Mouse (Mus musculus) common myeloid progenitor, adult 5-6 weeks (primary cell): ENCODE results near the gene Lgals3bp. TPM values are rescaled to one million over a fixed set of nuclear protein-coding genes. Genes with fewer than 3 reads are reported as not detected.

ENCODE experiments used
- ATAC-seq: replicated peaks from 2 replicates; pipeline ENCODE4 v1.8.0; 2016; ENCODE audit warnings: low read depth, mild to moderate bottlenecking, moderate TSS enrichment, inconsistent platforms; ENCODE audit not compliant: poor library complexity, severe bottlenecking
- total RNA-seq: library from RNA; stranded (forward); fragments of 200-1000, 187-1606 nt; gene quantifications from 2 replicates; pipeline ENCODE4 v1.2.3, GENCODE M21; 2017

Gene Lgals3bp
- 107 and 108 TPM in 2 replicates for total RNA-seq

DNA sequence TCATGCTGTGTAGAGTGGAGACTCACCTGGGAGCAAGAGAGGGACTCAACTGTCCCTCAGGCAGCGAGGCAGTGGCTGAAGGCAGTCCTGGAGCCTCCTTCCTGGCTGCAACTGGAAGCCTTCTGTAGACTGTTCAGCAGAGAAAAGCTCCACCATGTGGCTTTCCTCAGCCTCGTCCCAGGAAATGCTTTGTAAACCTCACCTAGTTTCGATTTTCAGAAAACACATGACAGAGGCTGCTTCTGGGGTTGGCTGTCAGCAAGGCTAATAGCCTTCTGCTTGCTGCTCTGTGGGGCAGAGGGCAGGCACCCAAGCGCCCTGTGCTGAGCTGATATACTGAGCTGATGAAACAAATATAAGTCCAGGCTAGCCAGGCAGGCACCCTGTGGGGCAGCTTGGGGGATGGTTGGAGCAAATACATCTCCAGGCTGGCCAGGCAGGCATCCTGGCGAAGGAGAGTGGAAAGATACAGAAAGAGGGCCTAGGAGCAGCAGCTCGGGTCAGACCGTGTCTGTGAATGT is at the start of gene Lgals3bp:
Gene Lgals3bp (minus strand): TSS at position 333 of the 521 bp plus-strand sequence.
- peak; percentile 77 for ATAC-seq

GRCm38 (mm10) chr11:118451211-118451610 is 49.3 kb upstream of the Lgals3bp start:
- no peak for ATAC-seq

DNA sequence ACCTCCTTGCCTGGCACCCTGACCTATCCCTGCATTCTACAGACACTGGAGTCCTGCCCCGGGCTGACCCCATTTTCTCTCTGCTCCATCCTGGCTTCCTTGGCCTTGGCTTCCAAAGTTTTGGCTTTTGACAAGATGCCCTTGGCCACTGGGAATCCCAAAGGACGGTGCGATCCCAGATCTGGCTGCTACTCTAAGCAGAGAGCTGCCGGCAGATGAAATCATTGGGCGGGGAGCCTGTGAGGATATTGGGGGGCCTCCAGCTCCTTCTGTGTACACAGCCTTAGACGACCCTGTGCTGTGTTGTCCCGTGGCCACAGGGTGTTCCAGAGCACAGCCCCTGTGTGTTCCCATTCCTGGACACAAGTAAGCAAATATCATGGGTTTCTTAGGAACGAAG is 46.5 kb upstream of the Lgals3bp start:
- no peak for ATAC-seq

DNA sequence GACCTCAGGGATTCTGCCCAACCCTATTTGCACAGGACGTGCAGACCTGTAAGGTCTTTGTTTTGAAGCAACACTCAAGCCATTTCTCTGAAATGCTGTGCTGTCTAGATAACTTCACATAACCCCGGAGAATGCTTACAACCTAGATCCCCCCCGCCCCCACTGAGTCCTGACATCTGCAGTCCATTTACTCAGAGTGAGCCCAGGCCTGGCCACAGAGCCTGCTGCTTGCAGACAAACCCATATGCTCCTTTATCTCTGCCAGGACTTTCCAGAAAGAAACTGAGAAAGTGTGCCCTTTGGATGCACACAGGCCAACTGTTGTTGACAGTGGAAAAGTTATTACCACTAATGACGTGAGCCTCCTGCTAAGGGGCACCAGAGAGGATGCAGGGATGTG is 45.5 kb upstream of the Lgals3bp start:
- ATAC-seq: no peak

DNA sequence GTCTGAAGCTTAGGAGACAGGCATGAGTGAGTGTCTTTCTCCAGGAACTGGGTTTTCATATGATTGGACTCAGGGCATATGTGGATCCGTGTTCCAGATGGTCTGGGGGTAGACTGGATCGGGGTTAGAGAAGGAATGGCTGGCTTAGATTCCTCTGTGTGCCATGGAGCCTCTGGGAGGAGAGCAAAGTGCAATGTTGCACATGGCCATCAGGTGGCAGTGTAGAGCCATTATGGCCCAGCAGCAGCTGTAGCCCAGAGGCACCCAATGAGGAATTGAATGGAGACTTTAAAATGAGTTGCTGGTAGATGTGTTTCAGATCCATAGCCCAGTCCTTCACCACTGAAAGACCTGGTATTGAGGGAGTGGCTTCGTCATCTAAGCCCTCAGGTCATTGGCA is 44.0 kb upstream of the Lgals3bp start:
- ATAC-seq: peak; percentile 87

GRCm38 (mm10) chr11:118443201-118443970 is 41.5 kb upstream of the Lgals3bp start:
- ATAC-seq: peak; percentile 64; the same call in 1 of the 2 replicates

DNA sequence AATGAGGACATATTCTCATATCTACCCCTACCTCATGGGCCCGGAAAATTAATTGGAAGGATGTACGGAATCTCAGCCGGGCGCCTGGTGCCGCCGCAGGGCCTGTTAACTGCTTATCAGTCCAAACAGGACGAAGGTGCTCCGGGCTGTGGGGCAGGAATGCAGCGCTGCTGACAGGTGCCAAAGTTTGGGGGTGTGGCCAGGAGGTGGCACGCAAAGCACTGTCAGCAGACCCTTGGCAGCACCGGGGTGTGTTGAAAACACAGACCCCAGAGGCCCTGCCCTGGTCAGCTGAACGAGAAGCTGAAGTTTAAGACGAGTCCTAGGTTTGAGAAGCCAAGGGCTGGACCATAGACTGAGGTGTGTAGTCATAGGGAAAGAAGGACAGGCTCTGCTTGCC is 40.8 kb upstream of the Lgals3bp start:
- ATAC-seq: no peak

DNA sequence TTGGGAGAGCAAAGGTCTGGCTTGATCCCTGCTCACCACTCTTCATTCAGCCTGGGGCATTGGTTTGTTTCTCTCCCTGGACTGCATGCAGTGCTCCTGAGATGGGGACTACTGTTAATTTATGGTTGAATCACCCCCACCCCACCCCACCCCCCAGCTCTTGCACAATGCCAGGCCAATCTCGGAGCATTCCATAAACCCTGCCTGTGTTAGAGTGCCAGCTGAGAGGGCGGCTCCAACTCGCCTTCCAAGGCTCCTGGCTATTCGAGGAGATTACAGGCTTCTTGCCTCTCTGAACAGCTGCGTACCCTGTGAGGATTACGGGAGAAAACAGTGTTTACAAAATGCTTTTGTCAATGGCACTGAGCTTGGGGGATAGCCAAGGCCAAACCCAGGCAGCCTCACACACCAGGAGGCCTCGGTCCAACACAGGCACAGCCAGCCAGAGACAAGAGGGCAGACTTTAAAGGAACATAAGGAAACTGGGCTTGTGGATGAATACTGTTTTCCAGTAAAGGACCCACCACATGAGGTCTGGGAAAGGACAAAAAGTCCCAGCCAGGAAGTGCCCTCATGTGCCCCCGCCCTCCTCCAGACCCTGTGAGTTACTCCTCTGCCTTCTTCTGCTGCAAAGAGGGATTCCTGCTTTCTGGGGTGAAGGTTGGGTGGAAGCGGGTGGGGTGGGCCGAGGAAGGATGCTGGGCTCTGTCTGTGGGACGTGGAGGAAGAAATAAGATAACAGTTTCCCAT is 36.9 kb upstream of the Lgals3bp start:
- no peak for ATAC-seq

- ATAC-seq: no peak
These were observed 34.6 kb upstream of the Lgals3bp start for GRCm38 (mm10) chr11:118436471-118436935.

DNA sequence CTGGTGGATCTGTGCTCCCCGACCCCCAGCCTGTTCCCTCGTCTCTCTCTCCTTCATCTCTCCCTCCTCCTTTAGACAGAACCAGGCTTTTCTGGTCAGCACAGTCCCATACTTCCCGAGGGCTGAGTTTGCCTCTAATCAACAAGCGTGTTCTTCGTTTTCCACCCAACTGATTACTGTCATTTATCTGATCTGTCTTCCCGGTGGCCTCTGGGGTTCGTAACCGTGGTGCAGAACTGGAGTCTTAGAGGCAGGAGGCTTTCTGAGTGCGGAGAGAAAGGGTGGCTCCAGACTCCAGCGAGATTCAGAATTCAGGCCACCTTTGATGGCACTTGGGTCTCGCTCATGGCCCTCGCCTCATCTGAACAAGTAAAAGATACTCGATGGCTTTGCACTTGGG is 32.2 kb upstream of the Lgals3bp start:
- ATAC-seq: no peak

- no peak for ATAC-seq
These were observed 31.5 kb upstream of the Lgals3bp start for GRCm38 (mm10) chr11:118433398-118433868.

DNA sequence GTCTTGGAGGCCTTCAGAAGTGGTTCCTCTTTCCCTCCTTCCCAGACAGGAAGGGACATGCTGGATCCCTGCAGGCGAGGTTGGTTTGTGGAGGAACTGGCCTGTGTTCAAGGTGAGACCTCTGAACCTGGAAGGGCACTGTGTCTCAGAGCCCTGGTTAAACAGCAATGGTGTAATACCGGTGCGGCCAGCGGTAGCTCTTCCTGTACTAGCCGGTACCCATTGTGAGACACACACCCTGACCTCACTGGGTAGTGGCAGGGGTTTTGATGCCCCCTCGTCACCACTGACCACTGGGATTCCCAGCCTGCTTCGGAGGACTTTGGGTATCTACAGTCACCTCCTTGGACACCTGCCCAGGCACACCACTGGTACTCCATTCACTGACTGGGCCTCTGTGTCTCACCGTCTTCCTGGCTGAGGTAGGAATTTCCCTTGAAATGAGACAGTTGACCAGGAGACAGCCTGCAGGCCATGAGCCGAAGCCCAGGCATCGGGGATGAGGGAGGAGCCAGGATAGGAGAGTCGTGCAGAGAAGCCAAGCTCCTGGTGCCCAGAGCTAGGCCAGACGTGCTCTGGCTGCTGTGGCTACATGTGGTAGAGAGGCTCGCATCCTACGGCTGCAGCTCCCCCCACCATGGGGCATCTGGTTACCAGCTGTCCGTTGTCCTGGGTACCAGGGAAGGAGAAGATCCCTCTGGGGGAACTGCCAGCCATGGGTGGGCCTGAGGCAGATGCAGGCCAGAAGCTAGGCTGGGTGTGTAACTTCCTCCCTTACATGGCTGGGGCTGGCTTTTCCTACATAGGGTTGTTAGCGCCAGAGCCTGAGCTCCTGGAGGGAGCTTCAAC is 29.4 kb upstream of the Lgals3bp start:
- ATAC-seq: no peak

- no peak for ATAC-seq
These were observed 28.5 kb upstream of the Lgals3bp start for GRCm38 (mm10) chr11:118430291-118430885.

GRCm38 (mm10) chr11:118428944-118429709 is 27.2 kb upstream of the Lgals3bp start:
- no peak for ATAC-seq

- no peak for ATAC-seq
These were observed 26.6 kb upstream of the Lgals3bp start for GRCm38 (mm10) chr11:118428460-118428868.

DNA sequence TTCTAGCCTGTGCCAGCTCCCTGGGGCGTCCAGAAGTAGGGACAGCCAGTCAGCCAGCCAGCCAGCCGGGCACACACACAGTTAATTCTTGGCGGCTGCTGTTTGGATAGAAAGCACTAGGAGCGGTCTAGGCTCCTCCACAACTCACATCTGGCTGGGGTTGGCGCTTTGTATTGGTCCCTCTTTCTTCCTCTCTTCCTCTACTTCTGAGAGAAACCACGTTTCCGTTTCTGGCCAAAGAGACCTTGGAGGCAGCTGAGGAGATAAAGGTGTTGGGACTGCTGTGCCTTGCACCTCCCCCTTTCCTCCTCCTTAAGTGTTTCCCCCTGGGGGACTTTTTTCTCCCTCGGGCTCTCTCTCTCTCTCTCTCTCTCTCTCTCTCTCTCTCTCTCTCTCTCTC is 26.1 kb upstream of the Lgals3bp start, which contains the start of gene C1qtnf1:
Gene C1qtnf1 (plus strand): TSS at position 218 of the 400 bp plus-strand sequence.
- no peak; the same call in 1 of the 2 replicates for ATAC-seq

- ATAC-seq: no peak
These were observed 25.4 kb upstream of the Lgals3bp start for GRCm38 (mm10) chr11:118427266-118427779.

- no peak for ATAC-seq
These were observed 24.9 kb upstream of the Lgals3bp start for GRCm38 (mm10) chr11:118426765-118427164.
